Mouse (Mus musculus): Measurements from ENCODE around the gene Ski. TPM values are rescaled to one million over a fixed set of nuclear protein-coding genes. Genes with fewer than 3 reads are reported as not detected.

Gene Ski
- polyA plus RNA-seq, 1 experiment, result 55.2 TPM

DNA sequence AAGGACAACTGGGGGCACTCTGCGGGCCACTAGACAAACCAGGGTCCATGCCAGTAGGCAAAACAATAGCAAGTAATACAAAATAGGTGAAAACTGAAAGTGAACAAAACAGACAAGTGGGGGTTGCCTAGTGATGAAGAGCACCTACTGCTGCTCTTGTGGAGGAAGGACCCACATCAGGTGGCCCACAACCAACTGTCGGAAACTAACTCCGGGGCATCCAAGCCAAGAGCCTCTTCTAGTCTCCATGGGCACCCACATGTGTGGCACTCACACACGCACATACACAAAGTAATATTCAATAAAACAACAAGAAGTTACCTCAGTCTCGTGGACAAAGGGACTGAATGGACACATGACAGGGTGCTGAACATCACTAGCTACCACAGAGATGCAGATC, 12.9 kb downstream of the Ski start:
- TF ChIP-seq CTCF (IDR thresholded peaks at IDR 0.05; ENCODE audit: borderline replicate concordance, extremely low read depth, insufficient read depth, insufficient read length) (no peak), POLR2A (IDR thresholded peaks at IDR 0.05; ENCODE audit: borderline replicate concordance, extremely low read depth, insufficient read depth, insufficient read length, poor library complexity, severe bottlenecking) (no peak)
- DNase-seq (ENCODE audit: low read depth), result no peak

DNA sequence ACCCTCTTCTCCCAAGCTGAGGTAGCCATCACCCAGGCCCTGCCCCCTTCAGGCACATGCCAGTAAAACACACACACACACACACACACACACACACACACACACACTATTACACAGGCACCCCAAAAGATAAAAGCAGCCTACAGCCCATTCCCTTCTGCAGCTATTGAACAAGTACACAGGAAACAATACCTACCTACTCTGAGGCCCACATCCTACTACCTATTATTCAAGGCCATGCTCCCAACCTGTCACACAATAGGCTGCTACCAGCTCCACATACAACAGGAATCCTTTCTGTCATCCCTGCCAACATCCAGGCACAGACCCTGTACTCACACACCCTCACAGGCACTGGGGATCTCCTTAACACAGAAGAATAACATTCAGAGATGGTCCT, 13.3 kb downstream of the Ski start:
- no peak for DNase-seq (ENCODE audit: low read depth)
- TF ChIP-seq CTCF (IDR thresholded peaks at IDR 0.05; ENCODE audit: borderline replicate concordance, extremely low read depth, insufficient read depth, insufficient read length) (no peak), POLR2A (IDR thresholded peaks at IDR 0.05; ENCODE audit: borderline replicate concordance, extremely low read depth, insufficient read depth, insufficient read length, poor library complexity, severe bottlenecking) (no peak)

- TF ChIP-seq POLR2A (IDR thresholded peaks at IDR 0.05; ENCODE audit: borderline replicate concordance, extremely low read depth, insufficient read depth, insufficient read length, poor library complexity, severe bottlenecking) (no peak), CTCF (IDR thresholded peaks at IDR 0.05; ENCODE audit: borderline replicate concordance, extremely low read depth, insufficient read depth, insufficient read length) (no peak)
- DNase-seq (ENCODE audit: low read depth), result no peak
Observed at GRCm38 (mm10) chr4:155208613-155209012, 13.8 kb downstream of the Ski start.

- no peak for DNase-seq (ENCODE audit: low read depth)
- TF ChIP-seq POLR2A (IDR thresholded peaks at IDR 0.05; ENCODE audit: borderline replicate concordance, extremely low read depth, insufficient read depth, insufficient read length, poor library complexity, severe bottlenecking), result no peak
Observed at GRCm38 (mm10) chr4:155207841-155208240, 14.6 kb downstream of the Ski start.

GRCm38 (mm10) chr4:155206498-155206897, 15.9 kb downstream of the Ski start:
- no peak for DNase-seq (ENCODE audit: low read depth)
- no peak for TF ChIP-seq POLR2A (IDR thresholded peaks at IDR 0.05; ENCODE audit: borderline replicate concordance, extremely low read depth, insufficient read depth, insufficient read length, poor library complexity, severe bottlenecking)
- no peak for TF ChIP-seq CTCF (IDR thresholded peaks at IDR 0.05; ENCODE audit: borderline replicate concordance, extremely low read depth, insufficient read depth, insufficient read length)

- DNase-seq (ENCODE audit: low read depth), result no peak
- no peak for TF ChIP-seq POLR2A (IDR thresholded peaks at IDR 0.05; ENCODE audit: borderline replicate concordance, extremely low read depth, insufficient read depth, insufficient read length, poor library complexity, severe bottlenecking)
- TF ChIP-seq CTCF (IDR thresholded peaks at IDR 0.05; ENCODE audit: borderline replicate concordance, extremely low read depth, insufficient read depth, insufficient read length), result no peak
Observed at GRCm38 (mm10) chr4:155205919-155206318, 16.5 kb downstream of the Ski start.

DNA sequence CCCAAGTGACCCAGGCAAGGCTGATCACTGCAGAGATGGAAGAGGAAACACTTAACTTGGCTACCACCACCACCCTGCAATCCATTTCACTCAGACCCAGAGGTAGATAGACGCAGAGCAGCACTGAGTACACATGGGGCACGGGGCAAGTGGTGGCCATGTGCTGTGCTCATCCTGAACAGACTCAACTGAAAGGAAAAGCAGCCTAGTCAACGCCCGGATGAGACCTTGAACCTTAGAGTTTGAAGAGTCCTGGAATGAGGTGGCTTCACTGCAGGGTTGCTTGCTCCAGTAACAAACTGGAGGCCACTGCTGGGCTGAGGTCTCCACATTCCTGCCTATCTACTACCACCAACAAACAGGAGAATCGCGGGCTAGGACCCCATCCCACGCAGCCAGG, 20.6 kb downstream of the Ski start:
- TF ChIP-seq POLR2A (IDR thresholded peaks at IDR 0.05; ENCODE audit: borderline replicate concordance, extremely low read depth, insufficient read depth, insufficient read length, poor library complexity, severe bottlenecking), result no peak
- TF ChIP-seq CTCF (IDR thresholded peaks at IDR 0.05; ENCODE audit: borderline replicate concordance, extremely low read depth, insufficient read depth, insufficient read length), result no peak

GRCm38 (mm10) chr4:155200861-155201390, 21.5 kb downstream of the Ski start:
- no peak for DNase-seq (ENCODE audit: low read depth)
- no peak for TF ChIP-seq POLR2A (IDR thresholded peaks at IDR 0.05; ENCODE audit: borderline replicate concordance, extremely low read depth, insufficient read depth, insufficient read length, poor library complexity, severe bottlenecking)
- no peak for TF ChIP-seq CTCF (IDR thresholded peaks at IDR 0.05; ENCODE audit: borderline replicate concordance, extremely low read depth, insufficient read depth, insufficient read length)

More for the DNA sequence above, 20.6 kb downstream of the Ski start:
- no peak for DNase-seq (ENCODE audit: low read depth)

DNA sequence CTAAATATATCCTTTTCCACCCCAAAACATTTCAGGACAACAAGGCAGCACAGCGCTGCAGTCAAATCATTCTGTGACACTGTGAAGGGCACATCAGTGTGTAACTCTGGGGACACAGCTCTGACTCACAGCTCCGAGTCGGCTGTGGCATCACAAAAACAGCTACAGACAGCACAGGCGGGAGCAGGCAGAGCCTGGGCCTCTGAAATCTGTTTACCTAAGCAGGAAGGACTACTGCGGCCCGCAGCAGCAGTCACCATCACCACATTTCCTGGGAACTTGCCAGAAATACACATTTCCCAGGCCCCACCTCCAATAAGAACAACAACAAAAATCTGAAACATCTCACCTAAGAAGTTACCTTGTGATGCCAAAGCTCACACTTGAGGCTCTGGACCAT, 24.7 kb downstream of the Ski start:
- TF ChIP-seq POLR2A (IDR thresholded peaks at IDR 0.05; ENCODE audit: borderline replicate concordance, extremely low read depth, insufficient read depth, insufficient read length, poor library complexity, severe bottlenecking), result no peak
- no peak for TF ChIP-seq CTCF (IDR thresholded peaks at IDR 0.05; ENCODE audit: borderline replicate concordance, extremely low read depth, insufficient read depth, insufficient read length)
- DNase-seq (ENCODE audit: low read depth), result no peak

GRCm38 (mm10) chr4:155195204-155195603, 27.2 kb downstream of the Ski start:
- no peak for DNase-seq (ENCODE audit: low read depth)
- TF ChIP-seq CTCF (IDR thresholded peaks at IDR 0.05; ENCODE audit: borderline replicate concordance, extremely low read depth, insufficient read depth, insufficient read length), result no peak
- TF ChIP-seq POLR2A (IDR thresholded peaks at IDR 0.05; ENCODE audit: borderline replicate concordance, extremely low read depth, insufficient read depth, insufficient read length, poor library complexity, severe bottlenecking), result no peak

- no peak for TF ChIP-seq CTCF (IDR thresholded peaks at IDR 0.05; ENCODE audit: borderline replicate concordance, extremely low read depth, insufficient read depth, insufficient read length)
- TF ChIP-seq POLR2A (IDR thresholded peaks at IDR 0.05; ENCODE audit: borderline replicate concordance, extremely low read depth, insufficient read depth, insufficient read length, poor library complexity, severe bottlenecking), result no peak
- DNase-seq (ENCODE audit: low read depth), result peak; percentile 50
Observed at GRCm38 (mm10) chr4:155190275-155190674, 32.1 kb downstream of the Ski start.

DNA sequence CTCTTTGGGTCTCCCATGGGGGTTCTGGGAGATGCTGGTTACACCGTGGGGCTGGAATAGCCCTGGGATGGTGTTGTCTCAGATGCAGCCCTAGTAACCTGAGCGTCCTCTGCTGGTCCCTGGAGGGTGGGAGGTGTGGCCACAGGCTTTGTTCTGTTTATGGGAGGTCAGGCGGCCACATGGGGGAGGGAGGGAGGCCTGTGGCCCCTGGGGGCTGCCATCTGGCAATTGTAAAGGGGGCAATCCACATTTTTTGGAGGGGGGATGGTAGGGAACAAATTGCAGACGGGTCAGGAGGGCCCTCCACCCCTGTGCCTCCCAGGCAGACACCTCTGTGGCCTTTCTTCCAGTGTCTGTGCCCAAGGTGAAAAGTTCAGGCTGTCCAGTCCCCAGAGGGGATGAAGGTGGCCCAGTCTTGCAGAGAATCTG, 32.7 kb downstream of the Ski start:
- TF ChIP-seq CTCF (IDR thresholded peaks at IDR 0.05; ENCODE audit: borderline replicate concordance, extremely low read depth, insufficient read depth, insufficient read length), result no peak
- TF ChIP-seq POLR2A (IDR thresholded peaks at IDR 0.05; ENCODE audit: borderline replicate concordance, extremely low read depth, insufficient read depth, insufficient read length, poor library complexity, severe bottlenecking), result no peak
- DNase-seq (ENCODE audit: low read depth), result peak; percentile 20
